ENCODE assay signal across 23 mouse cellular contexts in the genomic region with DNA sequence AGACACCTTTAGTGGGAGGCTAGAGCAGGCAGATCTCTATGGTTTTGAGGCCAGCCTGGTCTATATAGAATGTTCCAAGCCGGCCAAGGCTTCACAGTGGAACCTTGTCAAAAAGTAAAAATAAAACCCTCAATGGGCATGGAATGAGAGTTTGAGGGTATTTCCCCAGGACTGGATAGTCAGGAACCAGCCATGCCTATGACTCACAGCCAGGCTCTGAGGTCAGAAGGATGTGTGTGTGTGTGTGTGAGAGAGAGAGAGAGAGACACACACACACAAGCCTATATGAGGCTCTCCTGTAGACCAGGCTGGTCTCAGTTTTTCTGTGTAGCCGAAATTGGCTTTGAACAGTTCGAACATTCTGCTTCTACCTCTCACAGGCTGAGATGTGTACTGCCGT. TPM values are rescaled to one million over a fixed set of nuclear protein-coding genes. Genes with fewer than 3 reads are reported as not detected.
A peak's percentile ranks its signal among the peaks of the same experiment; 100 is the strongest.
DNase-seq lines count a peak whose midpoint lies in the region; ATAC-seq and TF ChIP-seq lines count a peak whose summit lies in the region.
"Had no signal": no experiment of that assay in that cellular context is flagged by ENCODE, and none has a peak within 500 bp of the region (broad histone marks: within the 10 kb centered on the region; RNA-seq: fewer than 3 reads in every experiment).

No protein-coding gene starts in this region.

- peak overlapping the region; percentile 39; the same call in 1 of the 2 replicates for H3K4me3 ChIP-seq in layer of hippocampus, adult 2 months
- peak overlapping the region; percentile 65 for H3K4me3 ChIP-seq in liver, embryonic 12.5 days
- H3K4me3 ChIP-seq in liver, embryonic 16.5 days (ENCODE audit: low read depth, low read length): peak overlapping the region; percentile 72
- no peak overlapping the region for H3K4me3 ChIP-seq in forebrain, embryonic 15.5 days
- H3K4me3 ChIP-seq: embryonic facial prominence, embryonic 13.5 days; forebrain, embryonic 10.5 days; heart, adult 2 months; heart, embryonic 12.5 days; hindbrain, embryonic 15.5 days had no signal

- TF ChIP-seq CTCF in layer of hippocampus, adult 2 months (conservative IDR thresholded peaks at IDR 0.05): no peak

- peak overlapping the region; percentile 81 for H3K4me2 ChIP-seq in liver, embryonic 12.5 days
- peak overlapping the region; percentile 83 for H3K4me2 ChIP-seq in liver, embryonic 16.5 days (ENCODE audit: low read depth, low read length)
- no peak overlapping the region for H3K4me2 ChIP-seq in forebrain, embryonic 15.5 days (replicated peaks)
- H3K4me2 ChIP-seq: embryonic facial prominence, embryonic 13.5 days; heart, embryonic 12.5 days; hindbrain, embryonic 15.5 days had no signal

- peaks cover 71% of the 10 kb centered on the region for H3K27me3 ChIP-seq in liver, embryonic 12.5 days (replicated peaks)
- H3K27me3 ChIP-seq in liver, embryonic 16.5 days (ENCODE audit: control insufficient read depth, insufficient read depth, low read depth, low read length): 0 out of 2 replicates have a peak, but pooled peaks cover 6% of the 10 kb centered on the region
- H3K27me3 ChIP-seq in forebrain, embryonic 15.5 days: peaks cover 16% of the 10 kb centered on the region

- ATAC-seq in liver, embryonic 12.5 days: no peak
- ATAC-seq in liver, embryonic 16.5 days (ENCODE audit: low read depth): no peak
- ATAC-seq in forebrain, embryonic 15.5 days (replicated peaks): no peak
- ATAC-seq: forebrain, embryonic 14.5 days had no signal

- 73% methylated on average over 4 of the region's 4 CpGs for WGBS in liver, embryonic 12.5 days (ENCODE audit: insufficient replicate concordance)
- 79% methylated on average over 4 of the region's 4 CpGs for WGBS in liver, embryonic 16.5 days (ENCODE audit: insufficient replicate concordance)
- 89% methylated on average over 4 of the region's 4 CpGs for WGBS in forebrain, embryonic 15.5 days

- H3K9ac ChIP-seq in liver, embryonic 12.5 days: peak overlapping the region; percentile 92
- peak overlapping the region; percentile 89 for H3K9ac ChIP-seq in liver, embryonic 16.5 days (ENCODE audit: low read depth, low read length)
- no peak overlapping the region for H3K9ac ChIP-seq in forebrain, embryonic 15.5 days (replicated peaks)
- H3K9ac ChIP-seq: embryonic facial prominence, embryonic 13.5 days; heart, embryonic 12.5 days; hindbrain, embryonic 15.5 days had no signal

- H3K36me3 ChIP-seq in liver, embryonic 12.5 days: no peaks in the 10 kb centered on the region
- H3K36me3 ChIP-seq in liver, embryonic 16.5 days (ENCODE audit: control insufficient read depth, insufficient read depth): no peaks in the 10 kb centered on the region
- no peaks in the 10 kb centered on the region for H3K36me3 ChIP-seq in forebrain, embryonic 15.5 days
- H3K36me3 ChIP-seq: embryonic facial prominence, embryonic 13.5 days; forebrain, embryonic 10.5 days; heart, embryonic 12.5 days; hindbrain, embryonic 15.5 days had no signal

- peaks cover 73% of the 10 kb centered on the region for H3K4me1 ChIP-seq in liver, embryonic 12.5 days
- peaks cover 49% of the 10 kb centered on the region for H3K4me1 ChIP-seq in liver, embryonic 16.5 days (ENCODE audit: control insufficient read depth, low read depth, low read length)
- H3K4me1 ChIP-seq in forebrain, embryonic 15.5 days: peaks cover 13% of the 10 kb centered on the region
- H3K4me1 ChIP-seq: heart, embryonic 12.5 days had no signal

- no peaks in the 10 kb centered on the region for H3K9me3 ChIP-seq in liver, embryonic 12.5 days (replicated peaks)
- no peaks in the 10 kb centered on the region for H3K9me3 ChIP-seq in liver, embryonic 16.5 days (replicated peaks; ENCODE audit: control insufficient read depth, low read length)
- no peaks in the 10 kb centered on the region for H3K9me3 ChIP-seq in forebrain, embryonic 15.5 days
- H3K9me3 ChIP-seq: embryonic facial prominence, embryonic 13.5 days; forebrain, embryonic 10.5 days; heart, embryonic 12.5 days; hindbrain, embryonic 15.5 days had no signal

- no peak for DNase-seq in layer of hippocampus, adult 2 months (ENCODE audit: low spot score in 2 of 2)
- no peak for DNase-seq in layer of hippocampus, adult 18-20 months (ENCODE audit: low spot score in 2 of 2)
- peak; percentile 67 for DNase-seq in 416B (ENCODE audit: low read depth)
- DNase-seq in lung, postnatal 14 days: no peak
- DNase-seq in spleen, postnatal 36 days (ENCODE audit: low spot score in 2 of 2): no peak
- DNase-seq: adrenal gland, postnatal 10 days; cerebellum, adult 18-20 months; cerebellum, adult 9-11 months; cerebellum, postnatal 36 days; gastrocnemius, postnatal 10 days; heart, adult 2 months; heart, postnatal 36 days had no signal

- H3K27ac ChIP-seq in layer of hippocampus, adult 2 months: no peak overlapping the region
- peak overlapping the region; percentile 96 for H3K27ac ChIP-seq in liver, embryonic 12.5 days
- H3K27ac ChIP-seq in liver, embryonic 16.5 days (ENCODE audit: low read length): peak overlapping the region; percentile 95
- H3K27ac ChIP-seq in forebrain, embryonic 15.5 days (replicated peaks): no peak overlapping the region
- H3K27ac ChIP-seq: embryonic facial prominence, embryonic 13.5 days; heart, adult 2 months; hindbrain, embryonic 15.5 days had no signal

RNA-seq across cellular contexts. Expression of gene Gfap, which starts 6.0 kb away (rescaled TPM):
- 100 to 1,000 TPM; 332 to 341 TPM for total RNA-seq in layer of hippocampus, adult 2 months (2021)
- total RNA-seq in layer of hippocampus, adult 18-20 months (2021): 100 to 1,000 TPM; 441 to 481 TPM
- 7.3 and 7.6 TPM in 2 replicates for polyA plus RNA-seq in liver, embryonic 12.5 days (2016; fragmentation: Nextera tagmentation; extraction: Ambion mirVana)
- polyA plus RNA-seq in liver, embryonic 16.5 days (2015; fragmentation: Nextera tagmentation; extraction: Ambion mirVana): 7.4 and 8.3 TPM in 2 replicates
- polyA plus RNA-seq in forebrain, embryonic 15.5 days (2015; fragmentation: Nextera tagmentation; extraction: Ambion mirVana): 0.88 and 0.93 TPM in 2 replicates
- total RNA-seq: CH12.LX had no signal

RNA-seq across cellular contexts. Expression of gene Fam187a, which starts 9.7 kb away (rescaled TPM):
- under 1 TPM in 1 of 2 experiments, not detected in 1; 0.37 TPM for total RNA-seq in layer of hippocampus, adult 2 months (2021)
- under 1 TPM in 1 of 2 experiments, not detected in 1; 0.27 TPM for total RNA-seq in layer of hippocampus, adult 18-20 months (2021)
- polyA plus RNA-seq in liver, embryonic 12.5 days (2016; fragmentation: Nextera tagmentation; extraction: Ambion mirVana): not detected in 2 replicates
- not detected in 2 replicates for polyA plus RNA-seq in liver, embryonic 16.5 days (2015; fragmentation: Nextera tagmentation; extraction: Ambion mirVana)
- 0.11 TPM in 1 of 2 replicates, not detected in the other for polyA plus RNA-seq in forebrain, embryonic 15.5 days (2015; fragmentation: Nextera tagmentation; extraction: Ambion mirVana)
- total RNA-seq: adrenal gland, postnatal 10 days; CH12.LX; gastrocnemius, postnatal 10 days; heart, adult 2 months; heart, postnatal 36 days had no signal
- polyA plus RNA-seq: embryonic facial prominence, embryonic 13.5 days; forebrain, embryonic 14.5 days; heart, adult 2 months; heart, embryonic 12.5 days; heart, embryonic 16.5 days; hindbrain, embryonic 11.5 days; hindbrain, embryonic 15.5 days had no signal

RNA-seq across cellular contexts. Expression of gene Ccdc103, which starts 13.7 kb away (rescaled TPM):
- 1 to 10 TPM; 1.5 to 3.0 TPM for total RNA-seq in layer of hippocampus, adult 2 months (2021)
- total RNA-seq in layer of hippocampus, adult 18-20 months (2021): 1 to 10 TPM; 1.5 to 2.2 TPM
- polyA plus RNA-seq in liver, embryonic 12.5 days (2016; fragmentation: Nextera tagmentation; extraction: Ambion mirVana): 0.85 and 0.97 TPM in 2 replicates
- polyA plus RNA-seq in liver, embryonic 16.5 days (2015; fragmentation: Nextera tagmentation; extraction: Ambion mirVana): 0.93 and 1.2 TPM in 2 replicates
- 2.1 and 2.9 TPM in 2 replicates for polyA plus RNA-seq in forebrain, embryonic 15.5 days (2015; fragmentation: Nextera tagmentation; extraction: Ambion mirVana)
- total RNA-seq: heart, adult 2 months; heart, postnatal 36 days had no signal

RNA-seq across cellular contexts. Expression of gene Eftud2, which starts 13.9 kb away (rescaled TPM):
- total RNA-seq in layer of hippocampus, adult 2 months (2021): 100 to 1,000 TPM; 129 to 139 TPM
- 100 to 1,000 TPM; 123 to 126 TPM for total RNA-seq in layer of hippocampus, adult 18-20 months (2021)
- 192 and 196 TPM in 2 replicates for polyA plus RNA-seq in liver, embryonic 12.5 days (2016; fragmentation: Nextera tagmentation; extraction: Ambion mirVana)
- polyA plus RNA-seq in liver, embryonic 16.5 days (2015; fragmentation: Nextera tagmentation; extraction: Ambion mirVana): 87.3 and 98.5 TPM in 2 replicates
- 182 and 183 TPM in 2 replicates for polyA plus RNA-seq in forebrain, embryonic 15.5 days (2015; fragmentation: Nextera tagmentation; extraction: Ambion mirVana)

RNA-seq across cellular contexts. Expression of gene Kif18b, which starts 30.2 kb away (rescaled TPM):
- under 1 TPM; 0.27 to 0.74 TPM for total RNA-seq in layer of hippocampus, adult 2 months (2021)
- total RNA-seq in layer of hippocampus, adult 18-20 months (2021): not detected
- 12.4 and 14.0 TPM in 2 replicates for polyA plus RNA-seq in liver, embryonic 12.5 days (2016; fragmentation: Nextera tagmentation; extraction: Ambion mirVana)
- 10.9 and 11.0 TPM in 2 replicates for polyA plus RNA-seq in liver, embryonic 16.5 days (2015; fragmentation: Nextera tagmentation; extraction: Ambion mirVana)
- polyA plus RNA-seq in forebrain, embryonic 15.5 days (2015; fragmentation: Nextera tagmentation; extraction: Ambion mirVana): 5.3 and 6.6 TPM in 2 replicates

Comparison
In these comparisons a context has a peak if more than half of its experiments do, and no peak if none do; other contexts are left out.
1. H3K27ac ChIP-seq: peak in liver, embryonic 12.5 days (single experiment) and liver, embryonic 16.5 days (single experiment); none in layer of hippocampus, adult 2 months (single experiment) and forebrain, embryonic 15.5 days (single experiment).